Mouse (Mus musculus) heart, postnatal 0 days (tissue): ENCODE measurements around the gene Abhd16a.
A peak's percentile ranks its signal among the peaks of the same experiment; 100 is the strongest.

Experiments
- CTCF ChIP-seq: IDR thresholded peaks from 2 replicates; pipeline ENCODE4 v1.5.1; 2016; ENCODE audit warnings: antibody characterized with exemption, control low read depth, low read depth
- EP300 ChIP-seq: IDR thresholded peaks from 2 replicates; pipeline ENCODE4 v1.6.1; 2016; ENCODE audit warnings: antibody characterized with exemption, low read depth

- TF ChIP-seq CTCF (peak; percentile 59), EP300 (peak; percentile 23; the same call in 1 of the 2 replicates)
These were observed 29.9 kb upstream of the Abhd16a start, which contains the start of gene Ddah2 for GRCm38 (mm10) chr17:35058911-35059892.
